Mouse (Mus musculus): ENCODE results near the gene Iqcn. TPM values are rescaled to one million over a fixed set of nuclear protein-coding genes. Genes with fewer than 3 reads are reported as not detected.

Iqcn gene
- polyA plus RNA-seq, 1 experiment from 2014 or later, result not detected

GRCm38 (mm10) chr8:70730956-70731355 lies 27.7 kb downstream of the Iqcn start:
- Histone ChIP-seq H3K27ac (no peak overlapping the region), H3K36me3 (no peaks in the 10 kb centered on the region), H3K27me3 (ENCODE audit: low read depth, poor library complexity, severe bottlenecking) (peaks cover 72% of the 10 kb centered on the region), H3K9me3 (replicated peaks) (no peaks in the 10 kb centered on the region), H3K4me3 (no peak overlapping the region), H3K4me1 (peaks cover 8% of the 10 kb centered on the region)
- 91% methylated on average over 4 of the region's 4 CpGs for WGBS
- DNase-seq (ENCODE audit: low spot score), result no peak

DNA sequence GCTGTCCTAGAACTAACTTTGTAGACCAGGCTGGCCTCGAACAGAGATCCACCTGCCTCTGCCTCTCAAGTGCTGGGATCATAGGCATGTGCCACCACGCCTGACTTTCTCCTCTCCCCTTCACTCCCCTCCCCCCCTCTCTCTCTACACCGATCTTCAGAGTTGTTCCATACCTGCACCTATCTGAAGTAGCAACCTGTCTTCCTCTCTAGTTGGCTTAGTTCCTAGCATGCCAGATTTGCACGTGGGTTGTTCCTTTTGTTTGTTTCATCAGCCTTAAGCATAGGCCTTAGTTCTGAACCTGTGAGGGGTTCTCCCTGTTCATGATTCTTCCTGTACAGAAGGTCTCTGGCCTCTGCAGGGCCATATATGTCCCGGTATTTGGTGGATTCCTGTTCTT lies 34.4 kb downstream of the Iqcn start:
- WGBS, result 67% methylated on average over 5 of the region's 5 CpGs
- Histone ChIP-seq H3K36me3 (no peaks in the 10 kb centered on the region), H3K27ac (no peak overlapping the region), H3K27me3 (ENCODE audit: low read depth, poor library complexity, severe bottlenecking) (peaks cover 51% of the 10 kb centered on the region), H3K4me3 (no peak overlapping the region), H3K4me1 (peaks cover 10% of the 10 kb centered on the region), H3K9me3 (replicated peaks) (no peaks in the 10 kb centered on the region)
- no peak for DNase-seq (ENCODE audit: low spot score)

- Histone ChIP-seq H3K4me1 (peaks cover 16% of the 10 kb centered on the region), H3K27me3 (ENCODE audit: low read depth, poor library complexity, severe bottlenecking) (peaks cover 51% of the 10 kb centered on the region), H3K9me3 (replicated peaks) (no peaks in the 10 kb centered on the region), H3K4me3 (no peak overlapping the region), H3K27ac (no peak overlapping the region), H3K36me3 (no peaks in the 10 kb centered on the region)
- no peak for DNase-seq (ENCODE audit: low spot score)
- WGBS, result 61% methylated on average over 3 of the region's 3 CpGs
Measured at GRCm38 (mm10) chr8:70738211-70738610, 35.0 kb downstream of the Iqcn start.

GRCm38 (mm10) chr8:70741661-70742060 lies 38.4 kb downstream of the Iqcn start:
- no peak overlapping the region for H3K27ac ChIP-seq
- peaks cover 84% of the 10 kb centered on the region for H3K27me3 ChIP-seq (ENCODE audit: low read depth, poor library complexity, severe bottlenecking)
- H3K4me1 ChIP-seq, result peaks cover 28% of the 10 kb centered on the region
- no peaks in the 10 kb centered on the region for H3K36me3 ChIP-seq
- DNase-seq (ENCODE audit: low spot score), result no peak
- WGBS, result 68% methylated on average over 5 of the region's 5 CpGs
- H3K9me3 ChIP-seq (replicated peaks), result no peaks in the 10 kb centered on the region
- no peak overlapping the region for H3K4me3 ChIP-seq

GRCm38 (mm10) chr8:70742176-70742575 lies 38.9 kb downstream of the Iqcn start:
- Histone ChIP-seq H3K27ac (no peak overlapping the region), H3K36me3 (no peaks in the 10 kb centered on the region), H3K4me3 (no peak overlapping the region), H3K27me3 (ENCODE audit: low read depth, poor library complexity, severe bottlenecking) (peaks cover 86% of the 10 kb centered on the region), H3K9me3 (replicated peaks) (no peaks in the 10 kb centered on the region), H3K4me1 (peaks cover 28% of the 10 kb centered on the region)
- WGBS, result 48% methylated on average over 11 of the region's 11 CpGs
- DNase-seq (ENCODE audit: low spot score), result no peak

DNA sequence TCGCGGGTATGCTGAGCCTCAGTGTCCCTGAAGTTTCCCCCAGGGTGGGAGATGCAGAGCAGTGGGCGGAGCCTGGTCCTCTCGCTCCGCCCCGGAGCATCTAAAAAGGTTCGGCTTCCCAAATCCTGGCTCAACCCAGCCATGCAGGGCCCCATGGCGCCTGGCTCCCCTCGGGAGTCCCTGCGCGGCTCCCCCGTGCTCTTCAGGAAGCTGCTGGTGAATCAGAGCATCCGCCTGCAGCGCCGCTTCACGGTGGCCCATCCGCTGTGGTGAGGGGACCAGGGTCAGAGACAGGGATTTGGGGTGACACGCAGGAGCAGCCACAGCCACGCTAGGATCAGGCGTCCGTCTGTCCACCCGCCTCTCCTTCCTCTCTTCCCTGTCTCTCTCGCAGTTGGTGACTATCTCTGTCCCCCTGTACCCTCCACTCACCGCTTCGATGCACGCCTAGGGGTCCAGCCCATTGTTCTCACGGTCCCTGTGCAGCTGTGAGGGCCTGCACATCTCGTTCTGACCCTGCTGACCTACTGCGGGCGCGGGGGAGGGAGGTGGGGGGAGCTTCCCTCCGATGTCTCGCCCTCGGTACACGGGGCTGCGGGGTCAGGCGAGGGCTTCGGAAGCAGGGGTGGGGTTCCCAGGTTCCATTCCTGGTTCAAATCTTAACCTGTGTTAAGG lies 39.9 kb downstream of the Iqcn start:
- Histone ChIP-seq H3K4me3 (peak overlapping the region; percentile 43), H3K36me3 (no peaks in the 10 kb centered on the region), H3K4me1 (peaks cover 28% of the 10 kb centered on the region), H3K27ac (peak overlapping the region; percentile 46), H3K27me3 (ENCODE audit: low read depth, poor library complexity, severe bottlenecking) (peaks cover 86% of the 10 kb centered on the region), H3K9me3 (replicated peaks) (no peaks in the 10 kb centered on the region)
- 3% methylated on average over 38 of the region's 38 CpGs for WGBS
- DNase-seq (ENCODE audit: low spot score), result no peak

DNA sequence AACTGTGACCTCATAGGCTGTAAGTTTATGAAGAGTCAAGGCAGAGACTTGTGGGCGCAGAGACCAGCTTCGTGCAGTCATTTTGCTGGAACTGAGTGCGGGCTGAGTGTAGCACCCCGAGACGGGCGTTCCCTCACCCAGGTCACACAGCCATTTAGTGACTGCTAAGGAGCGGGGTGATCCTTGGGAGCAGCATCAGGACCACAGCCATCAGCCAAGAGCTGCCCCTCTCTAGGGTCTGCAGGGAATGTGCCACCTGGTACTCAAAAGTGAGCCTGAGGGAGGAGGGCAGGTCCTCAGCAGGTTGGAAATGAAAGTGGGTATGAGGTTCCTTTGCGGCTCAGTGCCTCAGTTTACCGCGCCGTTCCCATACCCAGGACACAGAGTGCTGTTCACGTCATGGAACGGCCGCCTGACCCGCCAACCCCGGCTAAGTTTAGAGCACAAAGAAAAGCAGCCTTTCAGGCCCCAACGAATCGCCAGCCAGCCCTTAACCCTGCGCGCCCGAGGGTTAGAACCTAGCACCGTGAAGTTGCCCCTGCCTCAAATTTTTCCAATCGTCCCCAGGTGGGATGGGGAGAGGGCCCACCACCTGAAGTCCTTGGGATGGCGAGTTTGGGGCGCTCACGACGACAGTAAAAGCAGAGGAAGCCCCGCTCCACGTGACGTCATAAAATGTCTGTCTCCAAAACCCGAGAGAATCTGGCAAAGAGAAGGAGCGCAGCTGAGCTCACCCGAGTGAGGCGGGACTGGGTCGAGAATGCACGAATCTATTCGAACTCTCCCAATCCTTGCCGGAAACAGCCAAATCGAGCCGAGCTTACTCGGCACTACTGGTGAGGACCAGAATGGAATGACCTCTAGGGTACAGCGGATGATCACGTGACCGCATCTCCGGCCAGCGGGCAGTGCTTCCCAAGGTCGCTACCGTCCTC lies 40.7 kb downstream of the Iqcn start:
- peak overlapping the region; percentile 46; the same call in 1 of the 2 replicates for H3K27ac ChIP-seq
- H3K4me3 ChIP-seq, result peak overlapping the region; percentile 43
- H3K36me3 ChIP-seq, result no peaks in the 10 kb centered on the region
- no peaks in the 10 kb centered on the region for H3K9me3 ChIP-seq (replicated peaks)
- WGBS, result 5% methylated on average over 48 of the region's 48 CpGs
- H3K4me1 ChIP-seq, result peaks cover 28% of the 10 kb centered on the region
- H3K27me3 ChIP-seq (ENCODE audit: low read depth, poor library complexity, severe bottlenecking), result peaks cover 91% of the 10 kb centered on the region
- peak; percentile 58 for DNase-seq (ENCODE audit: low spot score)

DNA sequence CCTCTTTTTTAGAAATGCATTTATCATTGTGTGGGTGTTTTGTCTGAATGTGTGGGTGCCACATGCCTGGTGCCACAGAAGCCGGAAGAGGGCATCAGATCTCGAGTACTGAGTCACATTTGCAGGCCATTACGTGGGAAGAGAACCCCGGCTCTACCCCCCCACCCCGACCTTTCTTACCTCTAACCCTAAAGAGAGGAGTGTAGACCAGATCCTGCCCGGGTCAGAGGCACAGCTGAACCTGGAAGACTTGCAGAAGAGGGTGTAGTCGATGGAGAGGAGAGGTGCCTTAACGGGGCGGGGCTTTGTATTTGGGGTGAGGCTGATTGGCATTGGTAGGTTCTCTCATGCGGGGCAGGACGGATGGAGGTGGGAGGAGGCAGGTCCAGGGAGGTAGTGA lies 41.5 kb downstream of the Iqcn start:
- peaks cover 100% of the 10 kb centered on the region for H3K27me3 ChIP-seq (ENCODE audit: low read depth, poor library complexity, severe bottlenecking)
- H3K27ac ChIP-seq, result no peak overlapping the region
- H3K36me3 ChIP-seq, result no peaks in the 10 kb centered on the region
- no peak for DNase-seq (ENCODE audit: low spot score)
- peaks cover 28% of the 10 kb centered on the region for H3K4me1 ChIP-seq
- H3K4me3 ChIP-seq, result no peak overlapping the region
- no peaks in the 10 kb centered on the region for H3K9me3 ChIP-seq (replicated peaks)
- 52% methylated on average over 11 of the region's 11 CpGs for WGBS

DNA sequence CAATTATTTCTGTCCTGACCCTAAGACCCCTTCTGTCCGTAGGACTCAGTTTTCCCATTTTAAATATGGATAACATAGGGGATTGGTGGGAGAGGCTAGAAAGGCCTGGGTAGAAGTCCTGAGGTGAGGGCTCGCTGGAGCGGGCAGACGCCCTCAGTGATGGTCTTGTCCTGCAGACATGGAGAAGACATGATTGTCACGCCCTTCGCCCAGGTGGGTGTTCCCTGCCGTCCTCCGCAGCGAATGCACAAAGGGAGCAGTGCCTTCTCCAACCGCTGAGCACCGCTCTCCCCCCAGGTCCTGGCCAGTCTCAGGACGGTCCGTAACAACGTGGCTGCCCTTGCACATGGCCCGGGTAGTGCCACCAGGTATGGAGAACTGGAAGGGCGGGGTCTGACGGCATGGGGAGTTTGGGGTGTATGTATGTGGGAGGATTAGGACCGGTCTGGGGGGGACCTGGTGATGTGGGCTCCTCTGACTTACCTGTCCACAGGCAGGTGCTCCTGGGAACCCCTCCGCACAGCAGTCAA lies 42.5 kb downstream of the Iqcn start:
- H3K36me3 ChIP-seq, result no peaks in the 10 kb centered on the region
- H3K4me3 ChIP-seq, result no peak overlapping the region
- peaks cover 28% of the 10 kb centered on the region for H3K4me1 ChIP-seq
- no peaks in the 10 kb centered on the region for H3K9me3 ChIP-seq (replicated peaks)
- WGBS, result 56% methylated on average over 19 of the region's 19 CpGs
- H3K27me3 ChIP-seq (ENCODE audit: low read depth, poor library complexity, severe bottlenecking), result peaks cover 95% of the 10 kb centered on the region
- H3K27ac ChIP-seq, result no peak overlapping the region
- DNase-seq (ENCODE audit: low spot score), result no peak

- WGBS, result 68% methylated on average over 9 of the region's 9 CpGs
Measured at GRCm38 (mm10) chr8:70746676-70747075, 43.4 kb downstream of the Iqcn start.

GRCm38 (mm10) chr8:70747211-70747890 lies 44.1 kb downstream of the Iqcn start:
- peaks cover 79% of the 10 kb centered on the region for H3K27me3 ChIP-seq (ENCODE audit: low read depth, poor library complexity, severe bottlenecking)
- 87% methylated on average over 18 of the region's 18 CpGs for WGBS
- no peak for DNase-seq (ENCODE audit: low spot score)

More at GRCm38 (mm10) chr8:70746676-70747075, 43.4 kb downstream of the Iqcn start:
- Histone ChIP-seq H3K27me3 (ENCODE audit: low read depth, poor library complexity, severe bottlenecking) (peaks cover 85% of the 10 kb centered on the region), H3K9me3 (replicated peaks) (no peaks in the 10 kb centered on the region), H3K27ac (no peak overlapping the region), H3K36me3 (no peaks in the 10 kb centered on the region), H3K4me3 (no peak overlapping the region), H3K4me1 (peaks cover 27% of the 10 kb centered on the region)
- DNase-seq (ENCODE audit: low spot score), result no peak

GRCm38 (mm10) chr8:70748246-70749096 lies 45.2 kb downstream of the Iqcn start:
- WGBS, result 86% methylated on average over 23 of the region's 23 CpGs
- no peaks in the 10 kb centered on the region for H3K36me3 ChIP-seq
- H3K9me3 ChIP-seq (replicated peaks), result no peaks in the 10 kb centered on the region
- no peak for DNase-seq (ENCODE audit: low spot score)
- peaks cover 67% of the 10 kb centered on the region for H3K27me3 ChIP-seq (ENCODE audit: low read depth, poor library complexity, severe bottlenecking)
- H3K27ac ChIP-seq, result no peak overlapping the region
- peaks cover 25% of the 10 kb centered on the region for H3K4me1 ChIP-seq
- no peak overlapping the region for H3K4me3 ChIP-seq

More at GRCm38 (mm10) chr8:70747211-70747890, 44.1 kb downstream of the Iqcn start:
- H3K9me3 ChIP-seq (replicated peaks), result no peaks in the 10 kb centered on the region
- peaks cover 25% of the 10 kb centered on the region for H3K4me1 ChIP-seq
- no peak overlapping the region for H3K4me3 ChIP-seq
- no peak overlapping the region for H3K27ac ChIP-seq
- no peaks in the 10 kb centered on the region for H3K36me3 ChIP-seq
